Mouse (Mus musculus) stomach, postnatal 0 days (tissue): ENCODE results near the gene Ykt6. TPM values are rescaled to one million over a fixed set of nuclear protein-coding genes. Genes with fewer than 3 reads are reported as not detected.
A peak's percentile ranks its signal among the peaks of the same experiment; 100 is the strongest.

Source experiments
- ATAC-seq: fragments of 200-750 bp; cut with Nextera tagmentation; 2 replicates; pipeline ENCODE4 v1.8.0; 2017; ENCODE audit not compliant: low FRiP score, low TSS enrichment
- DNase-seq: peaks from one replicate; pipeline ENCODE4 v3.0.0-alpha.2; 2016; ENCODE audit warnings: low spot score
- H3K27ac ChIP-seq: fragments of 300-500 bp; sonication (generic); replicated peaks from 2 replicates; pipeline ENCODE4 v1.5.1; 2014; ENCODE audit warnings: mild to moderate bottlenecking, control low read depth
- H3K27me3 ChIP-seq: fragments of 300-500 bp; sonication (generic); 2 replicates; pipeline ENCODE4 v1.6.1; 2014; ENCODE audit warnings: low read length; ENCODE audit not compliant: control insufficient read depth, insufficient read depth
- H3K36me3 ChIP-seq: fragments of 300-500 bp; sonication (generic); 2 replicates; pipeline ENCODE4 v1.6.1; 2014; ENCODE audit warnings: low read length, mixed read lengths; ENCODE audit not compliant: control insufficient read depth, insufficient read depth
- H3K4me1 ChIP-seq: fragments of 300-500 bp; sonication (generic); replicated peaks from 2 replicates; pipeline ENCODE4 v1.6.1; 2014; ENCODE audit warnings: antibody characterized with exemption; ENCODE audit not compliant: control insufficient read depth, insufficient read depth
- H3K4me2 ChIP-seq: fragments of 300-500 bp; sonication (generic); replicated peaks from 2 replicates; pipeline ENCODE4 v1.6.1; 2014; ENCODE audit warnings: low read depth, mild to moderate bottlenecking, control low read depth, moderate library complexity
- H3K4me3 ChIP-seq: fragments of 300-500 bp; sonication (generic); 2 replicates; pipeline ENCODE4 v1.5.1; 2014; ENCODE audit warnings: low read depth, low read length, control low read depth
- H3K9ac ChIP-seq: fragments of 300-500 bp; sonication (generic); 2 replicates; pipeline ENCODE4 v1.6.1; 2014; ENCODE audit warnings: mild to moderate bottlenecking, low read length, control low read depth, mixed read lengths
- H3K9me3 ChIP-seq: fragments of 300-500 bp; sonication (generic); 2 replicates; pipeline ENCODE4 v1.6.1; 2016; ENCODE audit warnings: low read length; ENCODE audit not compliant: control insufficient read depth
- CTCF ChIP-seq: IDR thresholded peaks from 2 replicates; pipeline ENCODE4 v1.5.1; 2016; ENCODE audit warnings: antibody characterized with exemption, low read depth, mild to moderate bottlenecking, moderate library complexity
- EP300 ChIP-seq: optimal IDR thresholded peaks from 2 replicates; pipeline ENCODE3; 2016; ENCODE audit warnings: antibody characterized with exemption
- WGBS: fragments of 180-500 bp; shearing (Covaris S2); extraction: QIAGEN DNeasy Blood & Tissue Kit; methylation state at CpG from one replicate; pipeline ENCODE4 v1.1.7; 2014; 5-methylcytosine and 5-hydroxymethylcytosine counted together
- polyA plus RNA-seq: library from polyadenylated mRNA; unstranded; fragments of >200 nt; fragmentation: Nextera tagmentation; extraction: Ambion mirVana; gene quantifications from 2 replicates; pipeline ENCODE4 v1.2.1, GENCODE M21; 2015

Ykt6 gene
- polyA plus RNA-seq: 47.0 and 47.7 TPM in 2 replicates

GRCm38 (mm10) chr11:5955546-5956276, at the start of gene Ykt6:
Gene Ykt6 (plus strand): TSS chr11:5955693.
- TF ChIP-seq CTCF (no peak), EP300 (no peak)
- H3K4me2 ChIP-seq: peak within 1 kb of the TSS; percentile 63
- peaks cover 5% of the 10 kb centered on the region for H3K4me1 ChIP-seq
- H3K27ac ChIP-seq: peak within 1 kb of the TSS; percentile 94
- DNase-seq: peak; percentile 97
- H3K27me3 ChIP-seq: no peaks in the 10 kb centered on the region
- ATAC-seq: peak; percentile 96
- peak within 1 kb of the TSS; percentile 89 for H3K9ac ChIP-seq
- 1% methylated on average over 70 of the region's 71 CpGs for WGBS
- no peaks in the 10 kb centered on the region for H3K9me3 ChIP-seq
- H3K36me3 ChIP-seq: no peaks in the 10 kb centered on the region
- peak within 1 kb of the TSS; percentile 84 for H3K4me3 ChIP-seq

- Histone ChIP-seq H3K27ac (no peak overlapping the region), H3K9ac (no peak overlapping the region), H3K4me3 (no peak overlapping the region), H3K9me3 (no peaks in the 10 kb centered on the region), H3K27me3 (no peaks in the 10 kb centered on the region), H3K4me1 (peaks cover 6% of the 10 kb centered on the region; the same call in 1 of the 2 replicates), H3K4me2 (no peak overlapping the region), H3K36me3 (no peaks in the 10 kb centered on the region)
- ATAC-seq: no peak
- no peak for DNase-seq
- TF ChIP-seq CTCF (no peak), EP300 (no peak)
- WGBS: 67% methylated on average over 10 of the region's 10 CpGs
Observed at GRCm38 (mm10) chr11:5905778-5906518, 49.5 kb upstream of the Ykt6 start.

- no peak for DNase-seq
- TF ChIP-seq EP300 (no peak), CTCF (no peak)
- WGBS: 64% methylated on average over 5 of the region's 5 CpGs
Observed at GRCm38 (mm10) chr11:5907096-5907495, 48.4 kb upstream of the Ykt6 start.

GRCm38 (mm10) chr11:5908642-5909041, 46.9 kb upstream of the Ykt6 start:
- no peaks in the 10 kb centered on the region for H3K36me3 ChIP-seq
- peak overlapping the region; percentile 76 for H3K27ac ChIP-seq
- no peak overlapping the region for H3K4me3 ChIP-seq
- no peak overlapping the region for H3K4me2 ChIP-seq
- H3K9me3 ChIP-seq: no peaks in the 10 kb centered on the region
- TF ChIP-seq EP300 (no peak), CTCF (no peak)
- no peak overlapping the region for H3K9ac ChIP-seq
- no peaks in the 10 kb centered on the region for H3K27me3 ChIP-seq
- 30% methylated on average over 4 of the region's 4 CpGs for WGBS
- ATAC-seq (peak; percentile 87), DNase-seq (peak; percentile 67)
- no peaks in the 10 kb centered on the region for H3K4me1 ChIP-seq

More at GRCm38 (mm10) chr11:5907096-5907495, 48.4 kb upstream of the Ykt6 start:
- Histone ChIP-seq H3K9me3 (no peaks in the 10 kb centered on the region), H3K4me1 (0 out of 2 replicates have a peak, but pooled peaks cover 2% of the 10 kb centered on the region), H3K27me3 (no peaks in the 10 kb centered on the region), H3K36me3 (no peaks in the 10 kb centered on the region), H3K4me3 (no peak overlapping the region), H3K9ac (no peak overlapping the region), H3K4me2 (no peak overlapping the region), H3K27ac (no peak overlapping the region)
- no peak for ATAC-seq

DNA sequence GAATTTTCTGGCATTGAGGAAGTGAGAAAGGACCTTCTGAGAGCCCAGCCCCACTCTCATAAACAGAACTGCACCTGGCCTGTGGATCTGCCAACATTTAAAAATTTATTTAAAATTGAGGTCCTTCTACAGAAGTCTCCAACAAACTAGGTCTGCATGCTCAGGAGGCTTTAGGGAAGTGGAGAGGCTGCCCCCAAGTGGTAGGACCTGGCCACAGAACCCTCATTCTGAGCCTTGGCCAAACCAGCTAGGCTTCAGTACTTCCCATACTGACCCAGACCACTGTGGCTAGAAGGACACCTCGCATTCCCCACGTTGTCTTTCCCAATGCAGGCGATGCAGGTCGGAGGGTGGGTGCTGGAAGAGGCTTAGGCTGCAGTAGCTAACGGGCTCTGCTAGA, 42.9 kb upstream of the Ykt6 start:
- TF ChIP-seq CTCF (peak; percentile 90), EP300 (no peak)
- H3K27me3 ChIP-seq: no peaks in the 10 kb centered on the region

GRCm38 (mm10) chr11:5913256-5913655, 42.2 kb upstream of the Ykt6 start:
- no peak for DNase-seq
- ATAC-seq: no peak
- H3K27ac ChIP-seq: no peak overlapping the region
- no peak overlapping the region for H3K9ac ChIP-seq
- no peak overlapping the region for H3K4me3 ChIP-seq
- H3K27me3 ChIP-seq: no peaks in the 10 kb centered on the region
- no peak for TF ChIP-seq EP300
- no peak for TF ChIP-seq CTCF
- H3K9me3 ChIP-seq: no peaks in the 10 kb centered on the region
- H3K36me3 ChIP-seq: no peaks in the 10 kb centered on the region
- H3K4me2 ChIP-seq: no peak overlapping the region
- H3K4me1 ChIP-seq: no peaks in the 10 kb centered on the region
- 58% methylated on average over 8 of the region's 8 CpGs for WGBS

More for the DNA sequence above, 42.9 kb upstream of the Ykt6 start:
- ATAC-seq (peak; percentile 51; the same call in 1 of the 2 replicates), DNase-seq (peak; percentile 75)
- Histone ChIP-seq H3K9me3 (no peaks in the 10 kb centered on the region), H3K4me3 (no peak overlapping the region), H3K4me2 (no peak overlapping the region), H3K36me3 (no peaks in the 10 kb centered on the region), H3K9ac (no peak overlapping the region), H3K27ac (no peak overlapping the region), H3K4me1 (no peaks in the 10 kb centered on the region)
- WGBS: 31% methylated on average over 5 of the region's 5 CpGs
